Mouse (Mus musculus) heart, adult 2 months (tissue): Measurements from ENCODE around the gene Hacd3.

Source experiments
- CTCF ChIP-seq: fragments of 200-600 bp; IDR thresholded peaks from 2 replicates; pipeline ENCODE4 v1.8.1; 2022; ENCODE audit warnings: antibody characterized with exemption, mild to moderate bottlenecking, moderate library complexity
- EP300 ChIP-seq: fragments of 200-500 bp; IDR thresholded peaks from 2 replicates; pipeline ENCODE4 v1.6.1; 2011; ENCODE audit warnings: low read depth, low read length, control low read depth; ENCODE audit not compliant: insufficient read depth
- POLR2A ChIP-seq: fragments of 200-500 bp; IDR thresholded peaks from 2 replicates; pipeline ENCODE4 v1.6.1; 2011; ENCODE audit warnings: mild to moderate bottlenecking, low read depth, low read length, control low read depth; ENCODE audit not compliant: insufficient read depth

- TF ChIP-seq POLR2A (no peak), CTCF (no peak), EP300 (no peak)
These were observed 65.2 kb downstream of the Hacd3 start for GRCm38 (mm10) chr9:64956337-64956736.
